Mouse (Mus musculus) G1E (cell line): Measurements from ENCODE around the gene Slc44a2. TPM values are rescaled to one million over a fixed set of nuclear protein-coding genes. Genes with fewer than 3 reads are reported as not detected.

ENCODE experiments used
- ATAC-seq: 2 replicates; pipeline ENCODE4 v1.8.0; 2016; ENCODE audit warnings: mild to moderate bottlenecking; ENCODE audit not compliant: insufficient number of reproducible peaks, poor library complexity, low FRiP score, severe bottlenecking; ENCODE audit errors: extremely low read depth
- DNase-seq: peaks from one replicate; pipeline ENCODE4 v3.0.0; 2012; ENCODE audit warnings: low spot score
- H3K27me3 ChIP-seq: 2 replicates; pipeline ENCODE4 v1.6.1; 2012; ENCODE audit warnings: mild to moderate bottlenecking, low read length, inconsistent platforms; ENCODE audit not compliant: insufficient read depth
- H3K36me3 ChIP-seq: replicated peaks from 2 replicates; pipeline ENCODE3; 2012; ENCODE audit warnings: mild to moderate bottlenecking, inconsistent platforms
- H3K4me1 ChIP-seq: 2 replicates; pipeline ENCODE4 v1.6.1; 2012; ENCODE audit warnings: low read depth, low read length, inconsistent platforms, mixed read lengths; ENCODE audit not compliant: insufficient read depth
- H3K4me3 ChIP-seq: 2 replicates; pipeline ENCODE4 v1.5.1; 2012; ENCODE audit warnings: low read depth, mild to moderate bottlenecking, inconsistent platforms, low read length, moderate library complexity, mixed read lengths
- H3K9me3 ChIP-seq: replicated peaks from 2 replicates; pipeline ENCODE4 v1.6.1; 2012; ENCODE audit warnings: inconsistent platforms
- CTCF ChIP-seq: IDR thresholded peaks from 2 replicates; pipeline ENCODE4 v1.5.1; 2012; ENCODE audit warnings: low read depth, low read length, inconsistent platforms, mixed read lengths
- GATA1 ChIP-seq: IDR thresholded peaks from 2 replicates; pipeline ENCODE4 v1.6.1; 2012; ENCODE audit warnings: borderline replicate concordance, low read length, inconsistent platforms, mixed read lengths
- GATA2 ChIP-seq: IDR thresholded peaks from 2 replicates; pipeline ENCODE4 v1.6.1; 2012; ENCODE audit warnings: low read depth, low read length, inconsistent platforms, borderline replicate concordance
- POLR2AphosphoS5 ChIP-seq: IDR thresholded peaks from 2 replicates; pipeline ENCODE4 v1.6.1; 2012; ENCODE audit warnings: low read depth, low read length, inconsistent platforms; ENCODE audit not compliant: insufficient replicate concordance
- TAL1 ChIP-seq: conservative IDR thresholded peaks from 2 replicates; pipeline ENCODE4 v1.6.1; 2012; ENCODE audit warnings: low read depth, low read length, inconsistent platforms, mixed read lengths
- polyA plus RNA-seq: library from polyadenylated mRNA; stranded (reverse); fragments of >175 nt; gene quantifications from 2 replicates; pipeline ENCODE4 v1.2.3, GENCODE M21; 2012
- total RNA-seq, 2 experiments: library from RNA; stranded (forward) in 1 of 2; stranded (reverse) in 1 of 2; fragments of 200-1000 nt in 1 of 2; fragments of >200 nt in 1 of 2; fragmentation: Nextera tagmentation in 1 of 2; gene quantifications; 2 replicates each; pipeline ENCODE4 v1.2.3; 2014 to 2017

Slc44a2 gene
- total and polyA plus RNA-seq, 3 experiments: 35.7 to 52.7 (median 45.4) TPM

DNA sequence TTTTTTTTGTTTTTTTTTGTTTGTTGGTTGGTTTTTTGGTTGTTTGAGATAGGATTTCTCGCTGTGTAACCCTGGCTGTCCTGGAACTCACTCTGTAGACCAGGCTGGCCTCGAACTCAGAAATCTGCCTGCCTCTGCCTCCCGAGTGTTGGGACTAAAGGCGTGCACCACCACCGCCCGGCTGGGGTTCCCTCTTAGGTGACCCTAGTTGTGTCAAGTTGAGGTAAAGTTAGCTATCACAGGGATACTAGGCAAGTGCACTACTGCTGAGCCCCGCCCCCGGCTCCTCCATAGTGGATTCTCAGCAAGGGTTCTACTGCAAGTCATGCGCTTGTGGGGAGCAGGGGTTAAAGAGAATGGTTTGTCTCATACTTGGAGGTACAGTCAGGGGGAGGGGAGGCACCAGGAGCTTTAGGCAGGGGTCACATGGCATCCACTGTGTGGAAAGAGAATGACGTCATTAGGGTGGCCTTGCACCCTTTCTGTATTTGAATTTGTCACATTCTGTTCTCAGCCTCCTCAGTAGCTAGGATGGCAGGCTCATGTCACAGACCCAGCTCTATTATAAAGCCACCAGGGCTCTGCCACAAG is 9.3 kb downstream of the Slc44a2 start:
- no peak for ATAC-seq
- Histone ChIP-seq H3K4me1 (peaks cover 51% of the 10 kb centered on the region), H3K36me3 (peaks cover 26% of the 10 kb centered on the region), H3K9me3 (no peaks in the 10 kb centered on the region), H3K27me3 (no peaks in the 10 kb centered on the region), H3K4me3 (no peak overlapping the region)
- TF ChIP-seq GATA1 (no peak), TAL1 (no peak), CTCF (no peak), GATA2 (no peak), POLR2AphosphoS5 (no peak)
- DNase-seq: no peak

DNA sequence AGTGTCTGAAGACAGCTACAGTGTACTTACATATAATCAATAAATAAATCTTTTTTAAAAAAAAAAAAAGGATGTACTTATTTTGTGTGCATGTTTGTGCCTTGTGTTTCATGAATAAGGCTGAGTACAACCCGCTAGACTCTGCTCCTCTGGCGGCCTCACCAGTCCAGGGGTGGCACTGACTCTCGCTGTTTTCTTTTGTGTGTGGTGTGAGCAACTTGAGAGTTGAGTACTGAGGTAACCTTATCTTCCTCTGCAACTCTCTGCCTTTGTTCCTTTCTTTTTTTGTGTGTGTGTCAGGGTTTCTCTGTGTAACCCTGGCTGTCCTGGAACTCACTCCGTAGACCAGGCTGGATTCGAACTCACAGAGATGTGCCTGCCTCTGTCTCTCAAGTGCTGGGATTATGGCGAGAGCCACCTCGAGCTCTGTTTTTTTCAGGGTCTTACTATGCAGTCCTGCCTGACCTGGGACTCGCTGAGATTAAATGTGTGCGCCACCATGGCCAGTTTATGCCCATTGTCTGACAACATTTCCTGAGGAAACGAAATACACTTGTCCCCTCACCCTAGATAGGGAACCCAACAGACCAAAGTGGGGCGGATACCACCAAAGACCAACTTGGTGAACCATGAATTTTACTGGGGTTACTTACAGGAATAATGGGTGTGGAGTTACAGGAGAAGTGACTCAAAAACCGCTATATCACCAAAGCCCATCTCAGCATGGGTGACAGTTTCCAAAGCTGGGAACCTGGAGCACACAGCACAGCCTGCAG is 11.1 kb downstream of the Slc44a2 start:
- Histone ChIP-seq H3K4me1 (peaks cover 49% of the 10 kb centered on the region), H3K4me3 (no peak overlapping the region), H3K27me3 (no peaks in the 10 kb centered on the region), H3K36me3 (peaks cover 20% of the 10 kb centered on the region), H3K9me3 (no peaks in the 10 kb centered on the region)
- ATAC-seq: no peak
- DNase-seq: no peak
- no peak for TF ChIP-seq TAL1
- TF ChIP-seq POLR2AphosphoS5: no peak
- no peak for TF ChIP-seq GATA2
- no peak for TF ChIP-seq GATA1
- TF ChIP-seq CTCF: no peak

DNA sequence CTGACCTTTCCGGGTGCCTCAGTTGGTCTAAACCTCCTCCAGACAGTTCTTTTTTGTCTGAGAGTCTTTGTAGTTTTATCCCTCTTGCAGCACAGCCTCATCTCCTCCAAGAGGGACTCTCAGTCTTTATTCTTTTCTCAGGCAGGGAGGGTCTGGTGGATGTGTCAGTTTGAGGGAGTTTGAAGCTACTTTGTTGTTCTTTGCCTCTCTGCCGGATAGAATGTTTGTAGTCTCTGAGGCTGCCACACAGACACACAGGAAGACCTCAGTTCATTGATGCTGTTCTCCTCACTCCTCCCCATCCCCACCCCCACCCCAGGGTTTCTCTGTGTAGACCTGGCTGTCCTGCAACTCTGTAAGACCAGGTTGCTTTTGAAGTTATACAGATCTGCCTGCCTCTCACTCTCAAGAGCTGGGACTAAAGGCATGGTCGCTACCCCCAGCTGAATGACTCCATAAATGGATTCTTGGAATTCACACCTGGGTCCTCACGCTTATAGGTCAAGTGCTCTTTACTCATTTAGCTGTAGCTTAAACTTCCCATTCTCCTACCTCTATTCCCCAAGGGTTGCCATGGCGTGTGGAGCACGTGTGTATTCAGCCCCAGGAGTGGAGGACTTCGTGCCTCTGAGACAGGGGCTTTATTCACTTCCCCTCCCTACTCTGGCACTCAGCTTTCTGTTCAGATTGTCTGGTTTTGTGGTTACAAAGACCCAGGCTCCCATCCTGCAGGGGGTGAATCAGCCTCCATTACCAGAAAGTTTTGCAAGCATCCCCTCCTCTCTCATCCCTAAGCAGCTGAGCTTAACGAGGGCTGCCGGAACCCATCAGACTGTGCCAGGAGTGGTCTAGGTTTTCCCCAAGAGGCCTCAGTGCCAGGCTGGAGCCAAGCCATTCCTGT is 11.9 kb downstream of the Slc44a2 start:
- TF ChIP-seq CTCF: no peak
- no peak for TF ChIP-seq TAL1
- no peak for TF ChIP-seq GATA2
- TF ChIP-seq GATA1: no peak
- no peak for TF ChIP-seq POLR2AphosphoS5
- Histone ChIP-seq H3K27me3 (no peaks in the 10 kb centered on the region), H3K4me3 (no peak overlapping the region), H3K9me3 (no peaks in the 10 kb centered on the region), H3K4me1 (peaks cover 44% of the 10 kb centered on the region), H3K36me3 (peaks cover 22% of the 10 kb centered on the region)
- no peak for DNase-seq
- ATAC-seq: no peak

DNA sequence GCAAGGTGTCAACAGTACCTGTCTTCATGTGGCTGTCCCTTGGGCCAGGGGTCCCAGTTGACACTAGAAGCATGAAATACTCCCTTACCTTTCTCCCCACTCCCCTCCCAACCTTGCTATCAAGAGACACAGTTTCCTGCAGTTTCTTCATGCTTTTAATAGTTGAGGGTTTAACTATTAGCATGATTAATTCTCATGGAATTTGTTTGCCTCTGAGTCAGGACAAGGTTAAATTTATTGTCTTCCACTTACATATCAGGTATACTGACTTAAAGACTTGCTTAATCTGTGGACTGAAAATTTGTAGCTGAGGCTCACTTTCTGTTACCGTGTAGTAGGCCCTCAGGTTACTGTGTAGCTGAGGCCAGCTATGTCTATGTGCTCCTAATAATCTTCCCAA is 13.0 kb downstream of the Slc44a2 start:
- Histone ChIP-seq H3K27me3 (no peaks in the 10 kb centered on the region), H3K9me3 (no peaks in the 10 kb centered on the region), H3K36me3 (peaks cover 31% of the 10 kb centered on the region), H3K4me3 (no peak overlapping the region), H3K4me1 (peaks cover 40% of the 10 kb centered on the region)
- DNase-seq (no peak), ATAC-seq (no peak)
- TF ChIP-seq GATA1: no peak
- no peak for TF ChIP-seq GATA2
- TF ChIP-seq TAL1: no peak
- no peak for TF ChIP-seq POLR2AphosphoS5
- no peak for TF ChIP-seq CTCF

DNA sequence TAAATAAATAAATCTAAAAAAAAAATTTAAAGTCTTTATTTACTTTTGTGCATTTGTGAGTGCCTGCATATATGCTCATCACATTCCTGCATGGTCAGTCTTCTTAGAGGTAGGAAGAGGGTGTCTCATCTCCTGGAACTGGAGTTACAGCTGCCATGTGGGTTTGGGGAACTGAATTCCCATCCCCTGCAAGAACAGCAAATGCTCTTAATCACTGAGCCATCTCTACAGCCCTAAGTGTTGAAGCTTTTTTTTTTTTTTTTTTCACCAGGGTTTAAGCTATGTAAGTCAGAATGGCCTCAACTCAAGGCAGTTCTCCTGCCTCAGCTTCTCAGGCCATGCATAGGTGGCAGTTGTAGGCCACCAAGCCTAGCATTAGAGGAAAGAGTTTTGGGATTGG is 14.2 kb downstream of the Slc44a2 start:
- no peaks in the 10 kb centered on the region for H3K27me3 ChIP-seq
- no peaks in the 10 kb centered on the region for H3K9me3 ChIP-seq
- ATAC-seq: no peak
- H3K4me1 ChIP-seq: peaks cover 33% of the 10 kb centered on the region
- peaks cover 31% of the 10 kb centered on the region for H3K36me3 ChIP-seq
- H3K4me3 ChIP-seq: no peak overlapping the region
- no peak for TF ChIP-seq CTCF
- TF ChIP-seq GATA1: no peak
- no peak for TF ChIP-seq POLR2AphosphoS5
- no peak for DNase-seq

DNA sequence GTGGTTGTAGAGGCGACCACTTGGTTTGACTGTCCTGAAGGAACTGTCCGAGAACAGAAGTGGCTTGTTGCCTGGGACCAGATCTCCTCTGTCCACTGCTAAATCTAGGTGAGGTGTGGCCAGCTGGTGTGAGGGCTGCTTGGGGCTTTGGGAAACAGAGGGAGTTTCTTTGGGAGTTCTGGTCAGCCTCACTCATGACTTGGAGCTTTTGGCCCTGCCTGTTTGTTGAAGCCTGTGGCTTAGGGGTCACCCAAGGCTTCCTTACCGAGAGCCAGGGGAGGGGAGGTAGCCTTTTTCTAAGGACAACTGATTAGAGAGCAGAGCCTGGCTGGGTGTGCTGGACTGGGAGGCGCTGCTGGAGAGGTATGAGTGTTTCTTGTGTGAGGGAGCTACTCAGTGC is 14.9 kb downstream of the Slc44a2 start:
- ATAC-seq (no peak), DNase-seq (no peak)
- TF ChIP-seq GATA2: no peak
- TF ChIP-seq GATA1: no peak
- no peak for TF ChIP-seq TAL1
- Histone ChIP-seq H3K4me3 (no peak overlapping the region), H3K27me3 (no peaks in the 10 kb centered on the region), H3K9me3 (no peaks in the 10 kb centered on the region), H3K36me3 (peaks cover 30% of the 10 kb centered on the region), H3K4me1 (peaks cover 28% of the 10 kb centered on the region)
